Mouse (Mus musculus) intestine, embryonic 16.5 days (tissue): ENCODE results near the gene Atp6v1g3. TPM values are rescaled to one million over a fixed set of nuclear protein-coding genes. Genes with fewer than 3 reads are reported as not detected.

ENCODE experiments used
- ATAC-seq: fragments of 200-750 bp; cut with Nextera tagmentation; 2 replicates; pipeline ENCODE4 v1.8.0; 2017; ENCODE audit warnings: moderate TSS enrichment, moderate library complexity
- H3K27ac ChIP-seq: fragments of 300-500 bp; sonication (generic); 2 replicates; pipeline ENCODE4 v1.5.1; 2014; ENCODE audit warnings: mild to moderate bottlenecking, low read length
- H3K27me3 ChIP-seq: fragments of 300-500 bp; sonication (generic); replicated peaks from 2 replicates; pipeline ENCODE4 v1.6.1; 2014; ENCODE audit warnings: low read length, control low read depth, mixed read lengths; ENCODE audit not compliant: control insufficient read depth, insufficient read depth
- H3K36me3 ChIP-seq: fragments of 300-500 bp; sonication (generic); 2 replicates; pipeline ENCODE4 v1.6.1; 2014; ENCODE audit warnings: low read length, control low read depth; ENCODE audit not compliant: control insufficient read depth, insufficient read depth
- H3K4me1 ChIP-seq: fragments of 300-500 bp; sonication (generic); 2 replicates; pipeline ENCODE4 v1.6.1; 2014; ENCODE audit warnings: low read length, control low read depth, mixed read lengths; ENCODE audit not compliant: control insufficient read depth, insufficient read depth
- H3K4me2 ChIP-seq: fragments of 300-500 bp; sonication (generic); 2 replicates; pipeline ENCODE4 v1.6.1; 2014; ENCODE audit warnings: low read depth, low read length, control low read depth
- H3K4me3 ChIP-seq: fragments of 300-500 bp; sonication (generic); 2 replicates; pipeline ENCODE4 v1.5.1; 2014; ENCODE audit warnings: mild to moderate bottlenecking, low read length
- H3K9ac ChIP-seq: fragments of 300-500 bp; sonication (generic); 2 replicates; pipeline ENCODE4 v1.6.1; 2014; ENCODE audit warnings: low read depth, low read length
- H3K9me3 ChIP-seq: fragments of 300-500 bp; sonication (generic); 2 replicates; pipeline ENCODE4 v1.6.1; 2016; ENCODE audit warnings: low read length, control low read depth; ENCODE audit not compliant: control insufficient read depth
- WGBS: fragments of 180-500 bp; shearing (Covaris S2); extraction: QIAGEN DNeasy Blood & Tissue Kit; methylation state at CpG from one replicate; pipeline ENCODE4 v1.1.7; 2014; 5-methylcytosine and 5-hydroxymethylcytosine counted together
- polyA plus RNA-seq: library from polyadenylated mRNA; unstranded; fragments of >200 nt; fragmentation: Nextera tagmentation; extraction: Ambion mirVana; gene quantifications from 2 replicates; pipeline ENCODE4 v1.2.1, GENCODE M21; 2015

The Atp6v1g3 gene
- polyA plus RNA-seq, 1 experiment from 2014 or later, result not detected

- Histone ChIP-seq H3K4me2 (no peak overlapping the region), H3K4me3 (no peak overlapping the region), H3K4me1 (no peaks in the 10 kb centered on the region), H3K36me3 (no peaks in the 10 kb centered on the region), H3K27ac (no peak overlapping the region), H3K9ac (no peak overlapping the region), H3K27me3 (no peaks in the 10 kb centered on the region), H3K9me3 (no peaks in the 10 kb centered on the region)
- ATAC-seq, result no peak
- 91% methylated on average over 2 of the region's 2 CpGs for WGBS
These were observed 57.0 kb downstream of the Atp6v1g3 start for GRCm38 (mm10) chr1:138330556-138330955.

GRCm38 (mm10) chr1:138331596-138331995 lies 58.1 kb downstream of the Atp6v1g3 start:
- Histone ChIP-seq H3K9ac (no peak overlapping the region), H3K9me3 (no peaks in the 10 kb centered on the region), H3K27ac (no peak overlapping the region), H3K4me3 (no peak overlapping the region), H3K36me3 (no peaks in the 10 kb centered on the region), H3K4me1 (no peaks in the 10 kb centered on the region), H3K27me3 (no peaks in the 10 kb centered on the region), H3K4me2 (no peak overlapping the region)
- WGBS, result 67% methylated on average over 4 of the region's 4 CpGs
- ATAC-seq, result no peak

- Histone ChIP-seq H3K4me2 (no peak overlapping the region), H3K4me3 (no peak overlapping the region), H3K4me1 (no peaks in the 10 kb centered on the region), H3K27me3 (no peaks in the 10 kb centered on the region), H3K36me3 (no peaks in the 10 kb centered on the region), H3K9me3 (no peaks in the 10 kb centered on the region), H3K9ac (no peak overlapping the region), H3K27ac (no peak overlapping the region)
- WGBS, result 58% methylated on average over 2 of the region's 2 CpGs
- ATAC-seq, result no peak
These were observed 61.2 kb downstream of the Atp6v1g3 start for GRCm38 (mm10) chr1:138334701-138335100.

DNA sequence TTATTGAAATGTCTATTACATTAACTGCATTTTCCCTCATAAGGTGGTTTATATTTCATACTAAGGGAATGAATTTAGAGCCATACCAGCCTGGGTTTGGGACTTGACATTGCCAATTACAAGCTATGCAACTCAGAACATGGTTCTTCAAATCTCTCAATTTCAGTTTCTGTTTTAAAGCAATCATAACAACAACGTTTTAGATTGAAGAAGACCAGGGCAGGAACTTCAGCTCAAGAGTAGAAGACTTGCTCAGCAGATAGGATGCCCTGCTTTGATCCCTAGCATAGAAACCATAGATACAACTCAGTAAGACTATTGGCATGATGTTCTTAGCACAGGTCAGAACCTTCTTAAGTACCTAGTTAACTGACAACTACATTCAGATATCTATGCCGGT lies 63.9 kb downstream of the Atp6v1g3 start:
- Histone ChIP-seq H3K4me1 (no peaks in the 10 kb centered on the region), H3K9ac (no peak overlapping the region), H3K4me2 (no peak overlapping the region), H3K27ac (no peak overlapping the region), H3K36me3 (no peaks in the 10 kb centered on the region), H3K4me3 (no peak overlapping the region), H3K9me3 (no peaks in the 10 kb centered on the region), H3K27me3 (no peaks in the 10 kb centered on the region)
- WGBS, result 90% methylated on average over 2 of the region's 2 CpGs
- no peak for ATAC-seq

Other genes with a start within 250 kb of the Atp6v1g3 start
- gene Ptprc, start 98.0 kb upstream of the Atp6v1g3 start, polyA plus RNA-seq, result 4.8 and 5.1 TPM in 2 replicates